Mouse (Mus musculus): ENCODE measurements around the gene Mblac1.

DNA sequence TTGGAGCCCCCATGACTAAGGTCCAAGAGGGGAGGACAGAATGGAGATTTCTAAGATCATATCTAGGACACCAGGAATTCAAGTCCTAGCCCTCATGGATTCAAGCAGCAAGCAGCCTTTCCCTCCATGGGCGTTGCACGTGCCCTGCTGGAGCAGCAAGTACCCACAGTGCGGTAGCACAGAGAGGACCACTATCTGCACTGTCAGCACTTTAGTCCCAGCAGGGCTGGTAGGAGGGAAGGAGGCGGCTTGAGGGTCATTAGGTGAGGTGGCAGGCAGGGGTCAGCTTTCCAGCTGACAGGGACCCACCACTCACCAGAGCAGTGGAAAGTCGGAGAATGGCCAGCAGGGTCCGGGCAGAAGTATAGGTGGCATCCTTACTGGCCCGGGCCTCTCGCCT lies 28.5 kb upstream of the Mblac1 start:
- TF ChIP-seq ZC3H11A (IDR thresholded peaks at IDR 0.05; ENCODE audit: borderline replicate concordance, low read depth, low read length) (no peak), CHD2 (IDR thresholded peaks at IDR 0.05; ENCODE audit: low read depth, low read length) (no peak), ZNF384 (IDR thresholded peaks at IDR 0.05; ENCODE audit: low read depth, low read length) (no peak), HCFC1 (IDR thresholded peaks at IDR 0.05; ENCODE audit: borderline replicate concordance, insufficient read depth, low read length) (no peak), MAFK (IDR thresholded peaks at IDR 0.05; ENCODE audit: insufficient read depth, low read depth, low read length) (peak; percentile 95)

Measured in ES-E14 (cell line).